Mouse (Mus musculus) olfactory bulb, adult 2 months (tissue): ENCODE measurements at regions not wholly inside any gene's neighbourhood (a gene's known extent, or its start where the extent isn't known, plus 50 kb on each side); places are given as distances from the start of the nearest gene placed in this dataset.

Experiments used
- CTCF ChIP-seq: fragments of 200-500 bp; IDR thresholded peaks from 2 replicates; pipeline ENCODE4 v1.5.1; 2012; ENCODE audit warnings: low read depth, mild to moderate bottlenecking, low read length, moderate library complexity; ENCODE audit not compliant: insufficient read depth
- POLR2A ChIP-seq: fragments of 200-500 bp; IDR thresholded peaks from 2 replicates; pipeline ENCODE4 v1.6.1; 2012; ENCODE audit warnings: mild to moderate bottlenecking, low read depth, low read length, moderate library complexity; ENCODE audit not compliant: insufficient read depth

- TF ChIP-seq CTCF (no peak), POLR2A (no peak)
Observed at GRCm38 (mm10) chr2:128239451-128239850, 113.6 kb downstream of the Bcl2l11 start.
